Mouse (Mus musculus): ENCODE measurements at regions not wholly inside any gene's neighbourhood (a gene's known extent, or its start where the extent isn't known, plus 50 kb on each side); places are given as distances from the start of the nearest gene placed in this dataset.

- no peak overlapping the region for H3K27ac ChIP-seq (ENCODE audit: low read depth, low read length)
- H3K9ac ChIP-seq (ENCODE audit: low read depth, low read length) = no peak overlapping the region
- WGBS = 96% methylated on average over 1 of the region's 1 CpGs
- no peaks in the 10 kb centered on the region for H3K27me3 ChIP-seq (replicated peaks; ENCODE audit: control insufficient read depth, insufficient read depth, low read length)
- no peaks in the 10 kb centered on the region for H3K9me3 ChIP-seq (ENCODE audit: control insufficient read depth, low read length)
- H3K4me1 ChIP-seq (ENCODE audit: control insufficient read depth, insufficient read depth, low read depth, low read length) = no peaks in the 10 kb centered on the region
- no peak overlapping the region for H3K4me2 ChIP-seq (ENCODE audit: low read length)
- no peak overlapping the region for H3K4me3 ChIP-seq (ENCODE audit: low read length)
- no peaks in the 10 kb centered on the region for H3K36me3 ChIP-seq (ENCODE audit: control insufficient read depth, insufficient read depth, low read length)
- ATAC-seq = no peak
Measured at GRCm38 (mm10) chr3:23127134-23127533, 1050.7 kb downstream of the Tbl1xr1 start.

- Histone ChIP-seq H3K27ac (ENCODE audit: low read depth, low read length) (no peak overlapping the region), H3K36me3 (ENCODE audit: control insufficient read depth, insufficient read depth, low read length) (no peaks in the 10 kb centered on the region), H3K4me2 (ENCODE audit: low read length) (no peak overlapping the region), H3K4me1 (ENCODE audit: control insufficient read depth, insufficient read depth, low read depth, low read length) (no peaks in the 10 kb centered on the region), H3K4me3 (ENCODE audit: low read length) (no peak overlapping the region), H3K9ac (ENCODE audit: low read depth, low read length) (no peak overlapping the region), H3K27me3 (replicated peaks; ENCODE audit: control insufficient read depth, insufficient read depth, low read length) (no peaks in the 10 kb centered on the region), H3K9me3 (ENCODE audit: control insufficient read depth, low read length) (no peaks in the 10 kb centered on the region)
- WGBS = 73% methylated on average over 1 of the region's 1 CpGs
- no peak for ATAC-seq
Measured at GRCm38 (mm10) chr3:23135551-23135950, 1059.1 kb downstream of the Tbl1xr1 start.

GRCm38 (mm10) chr3:23138932-23139331, 1062.5 kb downstream of the Tbl1xr1 start:
- H3K4me1 ChIP-seq (ENCODE audit: control insufficient read depth, insufficient read depth, low read depth, low read length) = no peaks in the 10 kb centered on the region
- H3K27ac ChIP-seq (ENCODE audit: low read depth, low read length) = no peak overlapping the region
- no peaks in the 10 kb centered on the region for H3K36me3 ChIP-seq (ENCODE audit: control insufficient read depth, insufficient read depth, low read length)
- H3K4me2 ChIP-seq (ENCODE audit: low read length) = no peak overlapping the region
- H3K4me3 ChIP-seq (ENCODE audit: low read length) = no peak overlapping the region
- no peaks in the 10 kb centered on the region for H3K9me3 ChIP-seq (ENCODE audit: control insufficient read depth, low read length)
- H3K27me3 ChIP-seq (replicated peaks; ENCODE audit: control insufficient read depth, insufficient read depth, low read length) = no peaks in the 10 kb centered on the region
- H3K9ac ChIP-seq (ENCODE audit: low read depth, low read length) = no peak overlapping the region
- ATAC-seq = no peak

- Histone ChIP-seq H3K36me3 (ENCODE audit: control insufficient read depth, insufficient read depth, low read length) (no peaks in the 10 kb centered on the region), H3K27me3 (replicated peaks; ENCODE audit: control insufficient read depth, insufficient read depth, low read length) (no peaks in the 10 kb centered on the region), H3K4me3 (ENCODE audit: low read length) (no peak overlapping the region), H3K27ac (ENCODE audit: low read depth, low read length) (no peak overlapping the region), H3K9ac (ENCODE audit: low read depth, low read length) (no peak overlapping the region), H3K9me3 (ENCODE audit: control insufficient read depth, low read length) (no peaks in the 10 kb centered on the region), H3K4me1 (ENCODE audit: control insufficient read depth, insufficient read depth, low read depth, low read length) (no peaks in the 10 kb centered on the region), H3K4me2 (ENCODE audit: low read length) (no peak overlapping the region)
- no peak for ATAC-seq
- WGBS = 39% methylated on average over 3 of the region's 3 CpGs
Measured at GRCm38 (mm10) chr3:23164828-23165450, 1088.5 kb downstream of the Tbl1xr1 start.

- Histone ChIP-seq H3K27ac (ENCODE audit: low read depth, low read length) (no peak overlapping the region), H3K9ac (ENCODE audit: low read depth, low read length) (no peak overlapping the region), H3K27me3 (replicated peaks; ENCODE audit: control insufficient read depth, insufficient read depth, low read length) (no peaks in the 10 kb centered on the region), H3K4me3 (ENCODE audit: low read length) (no peak overlapping the region), H3K4me2 (ENCODE audit: low read length) (no peak overlapping the region), H3K9me3 (ENCODE audit: control insufficient read depth, low read length) (no peaks in the 10 kb centered on the region), H3K36me3 (ENCODE audit: control insufficient read depth, insufficient read depth, low read length) (no peaks in the 10 kb centered on the region), H3K4me1 (ENCODE audit: control insufficient read depth, insufficient read depth, low read depth, low read length) (no peaks in the 10 kb centered on the region)
- WGBS = 92% methylated on average over 8 of the region's 8 CpGs
- ATAC-seq = no peak
Measured at GRCm38 (mm10) chr3:23183393-23183792, 1106.9 kb downstream of the Tbl1xr1 start.

GRCm38 (mm10) chr3:23188479-23188878, 1112.0 kb downstream of the Tbl1xr1 start:
- ATAC-seq = no peak

GRCm38 (mm10) chr3:23200056-23200455, 1123.6 kb downstream of the Tbl1xr1 start:
- ATAC-seq = no peak
- WGBS = 34% methylated on average over 1 of the region's 1 CpGs

More at GRCm38 (mm10) chr3:23188479-23188878, 1112.0 kb downstream of the Tbl1xr1 start:
- no peak overlapping the region for H3K9ac ChIP-seq (ENCODE audit: low read depth, low read length)
- no peaks in the 10 kb centered on the region for H3K4me1 ChIP-seq (ENCODE audit: control insufficient read depth, insufficient read depth, low read depth, low read length)
- H3K9me3 ChIP-seq (ENCODE audit: control insufficient read depth, low read length) = no peaks in the 10 kb centered on the region
- H3K4me3 ChIP-seq (ENCODE audit: low read length) = no peak overlapping the region
- no peak overlapping the region for H3K4me2 ChIP-seq (ENCODE audit: low read length)
- no peak overlapping the region for H3K27ac ChIP-seq (ENCODE audit: low read depth, low read length)
- 70% methylated on average over 4 of the region's 4 CpGs for WGBS
- H3K27me3 ChIP-seq (replicated peaks; ENCODE audit: control insufficient read depth, insufficient read depth, low read length) = no peaks in the 10 kb centered on the region
- H3K36me3 ChIP-seq (ENCODE audit: control insufficient read depth, insufficient read depth, low read length) = no peaks in the 10 kb centered on the region

GRCm38 (mm10) chr3:23214427-23214826, 1138.0 kb downstream of the Tbl1xr1 start:
- Histone ChIP-seq H3K27ac (ENCODE audit: low read depth, low read length) (no peak overlapping the region), H3K27me3 (replicated peaks; ENCODE audit: control insufficient read depth, insufficient read depth, low read length) (no peaks in the 10 kb centered on the region), H3K36me3 (ENCODE audit: control insufficient read depth, insufficient read depth, low read length) (no peaks in the 10 kb centered on the region), H3K4me1 (ENCODE audit: control insufficient read depth, insufficient read depth, low read depth, low read length) (no peaks in the 10 kb centered on the region), H3K9ac (ENCODE audit: low read depth, low read length) (no peak overlapping the region), H3K4me2 (ENCODE audit: low read length) (no peak overlapping the region), H3K9me3 (ENCODE audit: control insufficient read depth, low read length) (no peaks in the 10 kb centered on the region), H3K4me3 (ENCODE audit: low read length) (no peak overlapping the region)
- ATAC-seq = no peak
- WGBS = 100% methylated on average over 1 of the region's 1 CpGs

More at GRCm38 (mm10) chr3:23200056-23200455, 1123.6 kb downstream of the Tbl1xr1 start:
- H3K9ac ChIP-seq (ENCODE audit: low read depth, low read length) = no peak overlapping the region
- no peak overlapping the region for H3K4me3 ChIP-seq (ENCODE audit: low read length)
- H3K4me2 ChIP-seq (ENCODE audit: low read length) = no peak overlapping the region
- no peak overlapping the region for H3K27ac ChIP-seq (ENCODE audit: low read depth, low read length)
- H3K9me3 ChIP-seq (ENCODE audit: control insufficient read depth, low read length) = no peaks in the 10 kb centered on the region
- no peaks in the 10 kb centered on the region for H3K36me3 ChIP-seq (ENCODE audit: control insufficient read depth, insufficient read depth, low read length)
- H3K4me1 ChIP-seq (ENCODE audit: control insufficient read depth, insufficient read depth, low read depth, low read length) = no peaks in the 10 kb centered on the region
- no peaks in the 10 kb centered on the region for H3K27me3 ChIP-seq (replicated peaks; ENCODE audit: control insufficient read depth, insufficient read depth, low read length)

- H3K9ac ChIP-seq (ENCODE audit: low read depth, low read length) = no peak overlapping the region
Measured at GRCm38 (mm10) chr3:23216754-23217153, 1140.3 kb downstream of the Tbl1xr1 start.

GRCm38 (mm10) chr3:23248291-23248690, 1171.8 kb downstream of the Tbl1xr1 start:
- no peaks in the 10 kb centered on the region for H3K36me3 ChIP-seq (ENCODE audit: control insufficient read depth, insufficient read depth, low read length)
- no peaks in the 10 kb centered on the region for H3K9me3 ChIP-seq (ENCODE audit: control insufficient read depth, low read length)
- no peaks in the 10 kb centered on the region for H3K27me3 ChIP-seq (replicated peaks; ENCODE audit: control insufficient read depth, insufficient read depth, low read length)
- H3K4me1 ChIP-seq (ENCODE audit: control insufficient read depth, insufficient read depth, low read depth, low read length) = no peaks in the 10 kb centered on the region
- H3K9ac ChIP-seq (ENCODE audit: low read depth, low read length) = no peak overlapping the region
- WGBS = 90% methylated on average over 2 of the region's 2 CpGs
- H3K4me2 ChIP-seq (ENCODE audit: low read length) = no peak overlapping the region
- H3K4me3 ChIP-seq (ENCODE audit: low read length) = no peak overlapping the region
- no peak for ATAC-seq
- H3K27ac ChIP-seq (ENCODE audit: low read depth, low read length) = no peak overlapping the region

More at GRCm38 (mm10) chr3:23216754-23217153, 1140.3 kb downstream of the Tbl1xr1 start:
- WGBS = 78% methylated on average over 1 of the region's 1 CpGs
- Histone ChIP-seq H3K27me3 (replicated peaks; ENCODE audit: control insufficient read depth, insufficient read depth, low read length) (no peaks in the 10 kb centered on the region), H3K36me3 (ENCODE audit: control insufficient read depth, insufficient read depth, low read length) (no peaks in the 10 kb centered on the region), H3K4me3 (ENCODE audit: low read length) (no peak overlapping the region), H3K4me1 (ENCODE audit: control insufficient read depth, insufficient read depth, low read depth, low read length) (no peaks in the 10 kb centered on the region), H3K27ac (ENCODE audit: low read depth, low read length) (no peak overlapping the region), H3K4me2 (ENCODE audit: low read length) (no peak overlapping the region), H3K9me3 (ENCODE audit: control insufficient read depth, low read length) (no peaks in the 10 kb centered on the region)
- no peak for ATAC-seq

Measured in hindbrain, embryonic 16.5 days (tissue).